Mouse (Mus musculus) CH12.LX (cell line): ENCODE data around the gene Zkscan6. TPM values are rescaled to one million over a fixed set of nuclear protein-coding genes. Genes with fewer than 3 reads are reported as not detected.

Source experiments
- DNase-seq: peaks from one replicate; pipeline ENCODE4 v3.0.0-alpha.2; 2013; ENCODE audit errors: extremely low read depth
- H3K27ac ChIP-seq: 2 replicates; pipeline ENCODE4 v1.5.1; 2012; ENCODE audit warnings: low read depth, mild to moderate bottlenecking, control low read depth, moderate library complexity; ENCODE audit not compliant: insufficient read depth
- H3K27me3 ChIP-seq: replicated peaks from 2 replicates; pipeline ENCODE3; 2012; ENCODE audit warnings: inconsistent platforms
- H3K36me3 ChIP-seq, 2 experiments: replicated peaks in 1 of 2; 2 replicates each; pipeline versions ENCODE3 to v1.6.1; 2012; ENCODE audit warnings: inconsistent platforms in 1 of 2, low read length in 1 of 2, mild to moderate bottlenecking in 1 of 2, mixed read lengths in 1 of 2, moderate library complexity in 1 of 2; ENCODE audit not compliant: control insufficient read depth in 1 of 2, insufficient read depth in 1 of 2
- H3K4me1 ChIP-seq, 2 experiments: 2 replicates each; pipeline ENCODE4 v1.6.1; 2012; ENCODE audit warnings: inconsistent platforms in 1 of 2, moderate library complexity in 1 of 2; ENCODE audit not compliant: insufficient read depth in 2 of 2, control insufficient read depth in 1 of 2
- H3K4me2 ChIP-seq: 2 replicates; pipeline ENCODE4 v1.6.1; 2012; ENCODE audit warnings: low read depth, mild to moderate bottlenecking, control low read depth; ENCODE audit not compliant: poor library complexity, insufficient read depth, severe bottlenecking
- H3K4me3 ChIP-seq, 3 experiments: fragments of 150-350 bp in 1 of 3; sonication (generic) in 1 of 3; replicated peaks in 1 of 3; 2 replicates each; pipeline versions ENCODE3 to v1.5.1; 2011 to 2012; ENCODE audit warnings: low read depth in 2 of 3, low read length in 2 of 3, mild to moderate bottlenecking in 2 of 3, moderate library complexity in 2 of 3, control low read depth in 1 of 3, improper control_type of control experiment in 1 of 3, inconsistent platforms in 1 of 3, mixed read lengths in 1 of 3; ENCODE audit not compliant: poor library complexity in 1 of 3
- H3K79me2 ChIP-seq: replicated peaks from 2 replicates; pipeline ENCODE4 v1.6.1; 2012; ENCODE audit warnings: mild to moderate bottlenecking, moderate library complexity; ENCODE audit not compliant: control insufficient read depth, poor library complexity, insufficient read depth, severe bottlenecking; ENCODE audit errors: extremely low read depth
- H3K9ac ChIP-seq: 2 replicates; pipeline ENCODE4 v1.6.1; 2012; ENCODE audit warnings: low read depth, mild to moderate bottlenecking, control low read depth, moderate library complexity; ENCODE audit not compliant: insufficient read depth
- H3K9me3 ChIP-seq: replicated peaks from 2 replicates; pipeline ENCODE3; 2012; ENCODE audit warnings: low read length, inconsistent platforms, mixed read lengths
- CHD1 ChIP-seq: IDR thresholded peaks from 2 replicates; pipeline ENCODE4 v1.6.1; 2012; ENCODE audit warnings: low read depth, low read length, improper control_type of control experiment, inconsistent platforms
- CHD2 ChIP-seq: IDR thresholded peaks from 2 replicates; pipeline ENCODE4 v1.6.1; 2011; ENCODE audit warnings: low read length, improper control_type of control experiment
- CTCF ChIP-seq, 2 experiments: IDR thresholded peaks in 1 of 2; conservative IDR thresholded peaks in 1 of 2; 2 replicates each; pipeline ENCODE4 v1.5.1; 2011 to 2012; ENCODE audit warnings: low read depth in 2 of 2, low read length in 2 of 2, improper control_type of control experiment in 1 of 2, inconsistent platforms in 1 of 2, mild to moderate bottlenecking in 1 of 2, moderate library complexity in 1 of 2
- E2F4 ChIP-seq: IDR thresholded peaks from 2 replicates; pipeline ENCODE4 v1.6.1; 2011; ENCODE audit warnings: low read depth, low read length, improper control_type of control experiment; ENCODE audit not compliant: insufficient replicate concordance
- EP300 ChIP-seq: IDR thresholded peaks from 2 replicates; pipeline ENCODE4 v1.6.1; 2011; ENCODE audit warnings: low read length, improper control_type of control experiment
- ETS1 ChIP-seq: conservative IDR thresholded peaks from 2 replicates; pipeline ENCODE4 v1.6.1; 2012; ENCODE audit warnings: low read depth, mild to moderate bottlenecking, inconsistent platforms, low read length, improper control_type of control experiment, moderate library complexity
- GABPA ChIP-seq: IDR thresholded peaks from 2 replicates; pipeline ENCODE4 v1.6.1; 2012; ENCODE audit warnings: low read depth, low read length, improper control_type of control experiment, inconsistent platforms; ENCODE audit not compliant: insufficient replicate concordance
- HCFC1 ChIP-seq: IDR thresholded peaks from 2 replicates; pipeline ENCODE4 v1.6.1; 2012; ENCODE audit warnings: low read depth, mild to moderate bottlenecking, inconsistent platforms, low read length, improper control_type of control experiment
- IRF4 ChIP-seq: IDR thresholded peaks from 2 replicates; pipeline ENCODE4 v1.6.1; 2014; ENCODE audit warnings: low read depth, mild to moderate bottlenecking, inconsistent platforms, low read length, improper control_type of control experiment
- JUN ChIP-seq: IDR thresholded peaks from 2 replicates; pipeline ENCODE4 v1.6.1; 2011; ENCODE audit warnings: low read depth, mild to moderate bottlenecking, low read length, improper control_type of control experiment, moderate library complexity; ENCODE audit not compliant: insufficient read depth
- JUND ChIP-seq: conservative IDR thresholded peaks from 2 replicates; pipeline ENCODE4 v1.6.1; 2011; ENCODE audit warnings: low read depth, low read length, improper control_type of control experiment
- KAT2A ChIP-seq: IDR thresholded peaks from 2 replicates; pipeline ENCODE4 v1.6.1; 2012; ENCODE audit warnings: low read length, improper control_type of control experiment, inconsistent platforms; ENCODE audit not compliant: insufficient replicate concordance
- MAFK ChIP-seq: IDR thresholded peaks from 2 replicates; pipeline ENCODE4 v1.6.1; 2011; ENCODE audit warnings: low read length, improper control_type of control experiment; ENCODE audit not compliant: insufficient replicate concordance
- MAX ChIP-seq: IDR thresholded peaks from 2 replicates; pipeline ENCODE4 v1.6.1; 2011; ENCODE audit warnings: low read length, improper control_type of control experiment
- MAZ ChIP-seq: IDR thresholded peaks from 2 replicates; pipeline ENCODE4 v1.6.1; 2012; ENCODE audit warnings: low read depth, mild to moderate bottlenecking, inconsistent platforms, low read length, improper control_type of control experiment, moderate library complexity
- MXI1 ChIP-seq: IDR thresholded peaks from 2 replicates; pipeline ENCODE4 v1.6.1; 2011; ENCODE audit warnings: mild to moderate bottlenecking, low read depth, low read length, improper control_type of control experiment
- MYC ChIP-seq: IDR thresholded peaks from 2 replicates; pipeline ENCODE4 v1.6.1; 2011; ENCODE audit warnings: low read depth, mild to moderate bottlenecking, improper control_type of control experiment, low read length
- NELFE ChIP-seq: IDR thresholded peaks from 2 replicates; pipeline ENCODE4 v1.6.1; 2011; ENCODE audit warnings: low read depth, low read length, improper control_type of control experiment
- NRF1 ChIP-seq: IDR thresholded peaks from 2 replicates; pipeline ENCODE4 v1.6.1; 2014; ENCODE audit warnings: low read depth, mild to moderate bottlenecking, inconsistent platforms, low read length, improper control_type of control experiment, moderate library complexity
- PAX5 ChIP-seq: IDR thresholded peaks from 2 replicates; pipeline ENCODE4 v1.6.1; 2012; ENCODE audit warnings: low read length, inconsistent platforms, mixed read lengths
- POLR2A ChIP-seq: IDR thresholded peaks from 2 replicates; pipeline ENCODE4 v1.6.1; 2011; ENCODE audit warnings: low read depth, mild to moderate bottlenecking, improper control_type of control experiment, low read length
- RAD21 ChIP-seq: IDR thresholded peaks from 2 replicates; pipeline ENCODE4 v1.6.1; 2011; ENCODE audit warnings: low read depth, mild to moderate bottlenecking, low read length, improper control_type of control experiment, moderate library complexity
- RCOR1 ChIP-seq: conservative IDR thresholded peaks from 2 replicates; pipeline ENCODE4 v1.6.1; 2012; ENCODE audit warnings: low read depth, mild to moderate bottlenecking, inconsistent platforms, low read length, improper control_type of control experiment
- SMC3 ChIP-seq: IDR thresholded peaks from 2 replicates; pipeline ENCODE4 v1.6.1; 2011; ENCODE audit warnings: low read depth, low read length, improper control_type of control experiment
- TBP ChIP-seq: conservative IDR thresholded peaks from 2 replicates; pipeline ENCODE4 v1.6.1; 2011; ENCODE audit warnings: low read depth, low read length, improper control_type of control experiment
- UBTF ChIP-seq: IDR thresholded peaks from 2 replicates; pipeline ENCODE4 v1.6.1; 2012; ENCODE audit warnings: low read depth, mild to moderate bottlenecking, inconsistent platforms, low read length, improper control_type of control experiment, moderate library complexity
- USF1 ChIP-seq: IDR thresholded peaks from 2 replicates; pipeline ENCODE4 v1.6.1; 2014; ENCODE audit warnings: low read depth, mild to moderate bottlenecking, inconsistent platforms, low read length, improper control_type of control experiment
- USF2 ChIP-seq: conservative IDR thresholded peaks from 2 replicates; pipeline ENCODE4 v1.6.1; 2011; ENCODE audit warnings: low read depth, low read length, improper control_type of control experiment
- ZC3H11A ChIP-seq: IDR thresholded peaks from 2 replicates; pipeline ENCODE4 v1.6.1; 2012; ENCODE audit warnings: low read depth, mild to moderate bottlenecking, inconsistent platforms, low read length, improper control_type of control experiment
- ZMIZ1 ChIP-seq: IDR thresholded peaks from 2 replicates; pipeline ENCODE4 v1.6.1; 2012; ENCODE audit warnings: low read depth, mild to moderate bottlenecking, inconsistent platforms, low read length, improper control_type of control experiment
- ZNF384 ChIP-seq: IDR thresholded peaks from 2 replicates; pipeline ENCODE4 v1.6.1; 2012; ENCODE audit warnings: low read depth, low read length, improper control_type of control experiment, inconsistent platforms
- dilution Hi-C: fragments of 300-500 bp; cut with MboI; formaldehyde crosslinking; loops from 2 replicates; pipeline ENCODE4 v1.14.3; 2020; ENCODE audit warnings: low sequenced_read_pairs; ENCODE audit not compliant: extremely low pct_unique_long_range_greater_than_20kb, extremely low pct_ligation_motif_present
- in situ Hi-C: fragments of 300-500 bp; cut with MboI; formaldehyde crosslinking; loops from 3 replicates; pipeline ENCODE4 v1.14.3; 2019; ENCODE audit warnings: low sequenced_read_pairs, low pct_ligation_motif_present, low pct_unique_long_range_greater_than_20kb, mixed read lengths
- polyA plus RNA-seq: library from polyadenylated mRNA; unstranded; fragments of >175 nt; gene quantifications from 2 replicates; pipeline ENCODE4 v1.2.1, GENCODE M21; 2012; ENCODE audit warnings: low read depth; ENCODE audit not compliant: insufficient read length
- total RNA-seq, 2 experiments: library from RNA; depleted of rRNA; stranded (reverse); fragments of 300-350 nt in 1 of 2; fragments of >200 nt in 1 of 2; gene quantifications; 2 replicates each; pipeline ENCODE4 v1.2.3; 2012 to 2014

Zkscan6 gene
- total and polyA plus RNA-seq, 3 experiments = 15.8 to 20.5 (median 16.6) TPM

- H3K4me1 ChIP-seq = peaks cover 0 to 32% of the 10 kb centered on the region in 2 experiments; a peak in 2 of 4 replicates
- peak overlapping the region; percentile 74 to 95 (median 85) for H3K4me3 ChIP-seq
- H3K9ac ChIP-seq = peak overlapping the region; percentile 91
- peaks cover 31% of the 10 kb centered on the region for H3K79me2 ChIP-seq
- peaks cover 4 to 11% of the 10 kb centered on the region in 2 experiments for H3K36me3 ChIP-seq
- in situ Hi-C loops (no loop called here), dilution Hi-C loops (no loop called here)
- TF ChIP-seq IRF4 = 0 out of 2 replicates have a peak, but pooled peaks have one; percentile 1
- TF ChIP-seq SMC3 = no peak
- TF ChIP-seq HCFC1 = no peak
- peak; percentile 100 for TF ChIP-seq UBTF
- H3K4me2 ChIP-seq = peak overlapping the region; percentile 62
- no peaks in the 10 kb centered on the region for H3K27me3 ChIP-seq
- no peak for DNase-seq
- no peak overlapping the region for H3K27ac ChIP-seq
- H3K9me3 ChIP-seq = no peaks in the 10 kb centered on the region
Measured at GRCm38 (mm10) chr11:65787421-65788151, 19.4 kb upstream of the Zkscan6 start.

- Histone ChIP-seq H3K4me3 (peak within 1 kb of the TSS; percentile 74 to 95 (median 85)), H3K9me3 (no peaks in the 10 kb centered on the region), H3K4me2 (peak within 1 kb of the TSS; percentile 62), H3K27ac (no peak within 1 kb of the TSS), H3K27me3 (no peaks in the 10 kb centered on the region), H3K79me2 (peaks cover 31% of the 10 kb centered on the region), H3K4me1 (peaks cover 0 to 32% of the 10 kb centered on the region in 2 experiments; a peak in 2 of 4 replicates), H3K36me3 (peaks cover 4 to 11% of the 10 kb centered on the region in 2 experiments), H3K9ac (peak within 1 kb of the TSS; percentile 91)
- DNase-seq = peak; percentile 89
- dilution Hi-C loops (no loop called here), in situ Hi-C loops (no loop called here)
- peak; percentile 71 for TF ChIP-seq CHD2
- TF ChIP-seq ZC3H11A = no peak
- TF ChIP-seq NELFE = peak; percentile 94
- TF ChIP-seq USF1 = peak; percentile 10; the same call in 1 of the 2 replicates
- TF ChIP-seq ZMIZ1 = peak; percentile 97
- peak; percentile 87 for TF ChIP-seq MXI1
- TF ChIP-seq RCOR1 = peak; percentile 42; the same call in 1 of the 2 replicates
- TF ChIP-seq MAX = peak; percentile 66
- peak; percentile 82 for TF ChIP-seq TBP
- no peak for TF ChIP-seq SMC3
- TF ChIP-seq ETS1 = no peak; the same call in 1 of the 2 replicates
- no peak for TF ChIP-seq GABPA
- 0 out of 2 replicates have a peak, but pooled peaks have one; percentile 38 for TF ChIP-seq MAFK
- TF ChIP-seq JUN = no peak
- no peak for TF ChIP-seq CHD1
- no peak for TF ChIP-seq E2F4
- no peak for TF ChIP-seq CTCF (conservative IDR thresholded peaks at IDR 0.05 in 1 of 2, IDR thresholded peaks at IDR 0.05 in 1 of 2; ENCODE audit: low read depth in 2 of 2, low read length in 2 of 2)
- no peak for TF ChIP-seq USF2
- no peak for TF ChIP-seq PAX5
- TF ChIP-seq ZNF384 = no peak
- TF ChIP-seq KAT2A = 0 out of 2 replicates have a peak, but pooled peaks have one; percentile 29
- peak; percentile 97 for TF ChIP-seq POLR2A
- TF ChIP-seq EP300 = no peak
- no peak for TF ChIP-seq RAD21
- peak; percentile 68 for TF ChIP-seq UBTF
- TF ChIP-seq IRF4 = peak; percentile 29; the same call in 1 of the 2 replicates
- peak; percentile 76 for TF ChIP-seq NRF1
- TF ChIP-seq MYC = 0 out of 2 replicates have a peak, but pooled peaks have one; percentile 21
- 0 out of 2 replicates have a peak, but pooled peaks have one; percentile 56 for TF ChIP-seq MAZ
- TF ChIP-seq JUND = no peak; the same call in 1 of the 2 replicates
Measured at GRCm38 (mm10) chr11:65788154-65788553, 18.8 kb upstream of the Zkscan6 start, which contains the start of gene Map2k4. Gene Map2k4, minus strand, starts transcription at chr11:65788297.
